Mouse (Mus musculus): ENCODE measurements around the gene Npr2.

GRCm38 (mm10) chr4:43693806-43694241, 62.1 kb downstream of the Npr2 start:
- no peak for TF ChIP-seq CTCF (IDR thresholded peaks at IDR 0.05; ENCODE audit: borderline replicate concordance, insufficient read depth, low read length)
- TF ChIP-seq POLR2A (IDR thresholded peaks at IDR 0.05; ENCODE audit: low read depth, low read length): no peak

Data from embryonic fibroblast, embryonic 13.5 days (primary cell).